Mouse (Mus musculus) G1E (cell line): Measurements from ENCODE around the gene Ep400.

Experiments used
- CTCF ChIP-seq: IDR thresholded peaks from 2 replicates; pipeline ENCODE4 v1.5.1; 2012; ENCODE audit warnings: low read depth, low read length, inconsistent platforms, mixed read lengths
- TAL1 ChIP-seq: conservative IDR thresholded peaks from 2 replicates; pipeline ENCODE4 v1.6.1; 2012; ENCODE audit warnings: low read depth, low read length, inconsistent platforms, mixed read lengths

DNA sequence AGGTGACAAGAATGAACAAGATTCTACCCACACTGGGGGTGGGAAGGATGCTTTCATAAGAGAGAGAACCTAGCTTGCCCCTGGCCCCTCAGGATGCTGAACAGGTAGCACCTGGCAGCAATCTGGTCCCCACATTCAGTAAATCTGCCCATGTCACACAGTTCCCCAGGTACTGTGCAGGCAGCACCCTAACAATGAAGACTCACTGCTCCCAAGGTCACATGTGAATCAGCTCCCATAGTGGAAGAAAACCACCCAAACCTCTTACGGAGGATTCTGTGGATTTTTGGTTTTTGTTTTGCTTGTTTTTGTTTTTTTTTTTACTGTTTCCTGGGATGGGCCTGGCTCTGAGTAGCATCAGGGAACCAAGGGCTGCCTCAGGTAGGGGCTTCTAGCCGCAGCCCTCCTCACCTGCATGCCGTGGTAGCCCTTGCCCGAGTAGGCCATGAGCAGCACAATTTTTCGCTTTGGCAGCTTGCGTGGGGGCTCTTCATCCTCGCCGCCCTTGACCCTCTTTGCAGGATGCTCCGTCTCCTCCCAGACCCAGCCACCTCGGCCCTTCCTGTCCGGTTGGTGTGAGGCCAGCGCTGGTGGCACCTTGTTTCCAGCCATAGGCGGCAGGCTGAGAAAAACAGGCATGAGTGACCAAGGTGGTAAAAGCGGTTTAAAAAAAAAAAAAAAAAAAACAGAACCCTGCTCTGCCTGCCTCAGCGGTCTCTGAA, 8.9 kb upstream of the Ep400 start:
- no peak for TF ChIP-seq CTCF
- no peak for TF ChIP-seq TAL1
